ENCODE assay signal across 21 mouse cellular contexts in genomic region chr3:60568171-60568684, GRCm38 (mm10).
DNase-seq lines count a peak whose midpoint lies in the region; ATAC-seq and TF ChIP-seq lines count a peak whose summit lies in the region.
"Had no signal": no experiment of that assay in that cellular context is flagged by ENCODE, and none has a peak within 500 bp of the region (broad histone marks: within the 10 kb centered on the region; RNA-seq: fewer than 3 reads in every experiment).

No protein-coding gene starts in this region.

- no peak for TF ChIP-seq POLR2A in brain, embryonic 14.5 days (IDR thresholded peaks at IDR 0.05; ENCODE audit: borderline replicate concordance, extremely low read depth, insufficient read depth, insufficient read length, poor library complexity, severe bottlenecking)

- no peak overlapping the region for H3K9ac ChIP-seq in forebrain, embryonic 11.5 days (ENCODE audit: low read length)
- no peak overlapping the region for H3K9ac ChIP-seq in forebrain, postnatal 0 days
- H3K9ac ChIP-seq in liver, embryonic 12.5 days = no peak overlapping the region
- H3K9ac ChIP-seq in liver, postnatal 0 days (replicated peaks) = no peak overlapping the region
- H3K9ac ChIP-seq in liver, embryonic 16.5 days (ENCODE audit: low read depth, low read length) = no peak overlapping the region
- H3K9ac ChIP-seq: hindbrain, embryonic 12.5 days; liver, embryonic 14.5 days; stomach, embryonic 15.5 days had no signal

- no peak overlapping the region for H3K4me2 ChIP-seq in forebrain, embryonic 11.5 days (ENCODE audit: low read depth, low read length, severe bottlenecking)
- H3K4me2 ChIP-seq in forebrain, postnatal 0 days (ENCODE audit: low read depth) = no peak overlapping the region
- no peak overlapping the region for H3K4me2 ChIP-seq in liver, embryonic 12.5 days
- no peak overlapping the region for H3K4me2 ChIP-seq in liver, postnatal 0 days (ENCODE audit: low read depth, low read length)
- H3K4me2 ChIP-seq in liver, embryonic 16.5 days (ENCODE audit: low read depth, low read length) = no peak overlapping the region
- H3K4me2 ChIP-seq: hindbrain, embryonic 12.5 days; stomach, embryonic 15.5 days had no signal

- no peak for DNase-seq in forebrain, embryonic 11.5 days (ENCODE audit: low spot score)
- DNase-seq in forebrain, postnatal 0 days = no peak
- no peak for DNase-seq in liver, postnatal 0 days
- peak; percentile 87 for DNase-seq in brain, embryonic 14.5 days (ENCODE audit: low read depth)
- no peak for DNase-seq in frontal cortex, postnatal 10 days (ENCODE audit: low spot score in 2 of 2)
- DNase-seq: adrenal gland, postnatal 14 days; cerebellum, adult 9-10 months; gastrocnemius, postnatal 10 days; heart, adult 18-20 months; kidney, adult 11 months; right cerebral cortex, postnatal 4 days; thymus, postnatal 25 days had no signal

- H3K36me3 ChIP-seq in forebrain, embryonic 11.5 days (ENCODE audit: control insufficient read depth, insufficient read depth, low read length) = no peaks in the 10 kb centered on the region
- no peaks in the 10 kb centered on the region for H3K36me3 ChIP-seq in forebrain, postnatal 0 days (ENCODE audit: insufficient read depth)
- peaks cover 19% of the 10 kb centered on the region; the same call in 1 of the 2 replicates for H3K36me3 ChIP-seq in liver, embryonic 12.5 days
- H3K36me3 ChIP-seq in liver, postnatal 0 days (replicated peaks; ENCODE audit: insufficient read depth, low read length) = 0 out of 2 replicates have a peak, but pooled peaks cover 5% of the 10 kb centered on the region
- no peaks in the 10 kb centered on the region for H3K36me3 ChIP-seq in liver, embryonic 16.5 days (ENCODE audit: control insufficient read depth, insufficient read depth)
- H3K36me3 ChIP-seq: hindbrain, embryonic 12.5 days; midbrain, embryonic 10.5 days; stomach, embryonic 15.5 days had no signal

- peaks cover 11% of the 10 kb centered on the region; the same call in 1 of the 2 replicates for H3K4me1 ChIP-seq in forebrain, embryonic 11.5 days (replicated peaks; ENCODE audit: control insufficient read depth, insufficient read depth, low read length)
- H3K4me1 ChIP-seq in forebrain, postnatal 0 days (ENCODE audit: insufficient read depth) = peaks cover 20% of the 10 kb centered on the region
- peaks cover 70% of the 10 kb centered on the region for H3K4me1 ChIP-seq in liver, embryonic 12.5 days
- peaks cover 33% of the 10 kb centered on the region for H3K4me1 ChIP-seq in liver, postnatal 0 days (ENCODE audit: insufficient read depth)
- H3K4me1 ChIP-seq in liver, embryonic 16.5 days (ENCODE audit: control insufficient read depth, low read depth, low read length) = peaks cover 23% of the 10 kb centered on the region

- no peak overlapping the region for H3K4me3 ChIP-seq in forebrain, embryonic 11.5 days (ENCODE audit: low read depth, low read length)
- no peak overlapping the region for H3K4me3 ChIP-seq in forebrain, postnatal 0 days (ENCODE audit: low read depth, low read length)
- H3K4me3 ChIP-seq in liver, embryonic 12.5 days = no peak overlapping the region
- no peak overlapping the region for H3K4me3 ChIP-seq in liver, postnatal 0 days (ENCODE audit: low read depth, low read length)
- H3K4me3 ChIP-seq in liver, embryonic 16.5 days (ENCODE audit: low read depth, low read length) = no peak overlapping the region
- H3K4me3 ChIP-seq: hindbrain, embryonic 12.5 days; midbrain, embryonic 10.5 days; stomach, embryonic 15.5 days had no signal

- peaks cover 3% of the 10 kb centered on the region for H3K27me3 ChIP-seq in forebrain, embryonic 11.5 days (ENCODE audit: control insufficient read depth, insufficient read depth, low read length)
- H3K27me3 ChIP-seq in forebrain, postnatal 0 days (ENCODE audit: insufficient read depth, low read length) = no peaks in the 10 kb centered on the region
- H3K27me3 ChIP-seq in liver, embryonic 12.5 days (replicated peaks) = no peaks in the 10 kb centered on the region
- H3K27me3 ChIP-seq in liver, postnatal 0 days (ENCODE audit: insufficient read depth, low read length) = no peaks in the 10 kb centered on the region
- no peaks in the 10 kb centered on the region for H3K27me3 ChIP-seq in liver, embryonic 16.5 days (ENCODE audit: control insufficient read depth, insufficient read depth, low read depth, low read length)
- H3K27me3 ChIP-seq: hindbrain, embryonic 12.5 days; stomach, embryonic 15.5 days had no signal

- peak; percentile 78 for ATAC-seq in forebrain, embryonic 11.5 days (replicated peaks; ENCODE audit: low FRiP score)
- ATAC-seq in forebrain, postnatal 0 days = no peak
- no peak for ATAC-seq in liver, embryonic 12.5 days
- ATAC-seq in liver, postnatal 0 days = no peak
- no peak for ATAC-seq in liver, embryonic 16.5 days (ENCODE audit: low read depth)
- ATAC-seq in granulocyte monocyte progenitor cell, adult 5-6 weeks (replicated peaks; ENCODE audit: poor library complexity, severe bottlenecking) = no peak
- ATAC-seq: lung, postnatal 0 days had no signal

- no peak overlapping the region for H3K27ac ChIP-seq in forebrain, embryonic 11.5 days (ENCODE audit: low read depth, low read length)
- no peak overlapping the region for H3K27ac ChIP-seq in forebrain, postnatal 0 days (ENCODE audit: low read depth, low read length)
- peak overlapping the region; percentile 65 for H3K27ac ChIP-seq in liver, embryonic 12.5 days
- no peak overlapping the region for H3K27ac ChIP-seq in liver, postnatal 0 days (ENCODE audit: low read depth)
- 0 out of 2 replicates have a peak overlapping the region, but pooled peaks have one; percentile 26 for H3K27ac ChIP-seq in liver, embryonic 16.5 days (ENCODE audit: low read length)
- H3K27ac ChIP-seq: hindbrain, embryonic 12.5 days; kidney, postnatal 0 days; midbrain, embryonic 10.5 days; stomach, embryonic 15.5 days had no signal

- no peak for TF ChIP-seq EP300 in liver, postnatal 0 days (IDR thresholded peaks at IDR 0.05; ENCODE audit: low read depth)

- no peak for TF ChIP-seq CTCF in forebrain, postnatal 0 days (IDR thresholded peaks at IDR 0.05; ENCODE audit: low read depth)
- TF ChIP-seq CTCF in liver, postnatal 0 days (IDR thresholded peaks at IDR 0.05; ENCODE audit: low read depth) = no peak
- no peak for TF ChIP-seq CTCF in brain, embryonic 14.5 days (IDR thresholded peaks at IDR 0.05; ENCODE audit: borderline replicate concordance, extremely low read depth, insufficient read depth, insufficient read length)

- H3K9me3 ChIP-seq in forebrain, embryonic 11.5 days (ENCODE audit: control insufficient read depth, low read length) = no peaks in the 10 kb centered on the region
- H3K9me3 ChIP-seq in forebrain, postnatal 0 days (ENCODE audit: low read length) = no peaks in the 10 kb centered on the region
- H3K9me3 ChIP-seq in liver, embryonic 12.5 days (replicated peaks) = no peaks in the 10 kb centered on the region
- no peaks in the 10 kb centered on the region for H3K9me3 ChIP-seq in liver, postnatal 0 days (ENCODE audit: low read length)
- no peaks in the 10 kb centered on the region for H3K9me3 ChIP-seq in liver, embryonic 16.5 days (replicated peaks; ENCODE audit: control insufficient read depth, low read length)
- H3K9me3 ChIP-seq: hindbrain, embryonic 12.5 days; midbrain, embryonic 10.5 days; stomach, embryonic 15.5 days had no signal

- 19% methylated on average over 1 of the region's 1 CpGs for WGBS in forebrain, embryonic 11.5 days
- WGBS in forebrain, postnatal 0 days = 3% methylated on average over 1 of the region's 1 CpGs
- WGBS in liver, embryonic 12.5 days (ENCODE audit: insufficient replicate concordance) = 80% methylated on average over 1 of the region's 1 CpGs
- WGBS in liver, postnatal 0 days (ENCODE audit: insufficient replicate concordance) = 70% methylated on average over 1 of the region's 1 CpGs
- WGBS in liver, embryonic 16.5 days (ENCODE audit: insufficient replicate concordance) = 78% methylated on average over 1 of the region's 1 CpGs

Comparison
In these comparisons a context has a peak if more than half of its experiments do, and no peak if none do; other contexts are left out.
1. H3K27ac ChIP-seq: peak in liver, embryonic 12.5 days (single experiment) and liver, embryonic 16.5 days (single experiment); none in forebrain, embryonic 11.5 days (single experiment), forebrain, postnatal 0 days (single experiment) and liver, postnatal 0 days (single experiment).